Mouse (Mus musculus) G1E (cell line): ENCODE results near the gene Lrp11. TPM values are rescaled to one million over a fixed set of nuclear protein-coding genes. Genes with fewer than 3 reads are reported as not detected.

Experiments used
- ATAC-seq: 2 replicates; pipeline ENCODE4 v1.8.0; 2016; ENCODE audit warnings: mild to moderate bottlenecking; ENCODE audit not compliant: insufficient number of reproducible peaks, poor library complexity, low FRiP score, severe bottlenecking; ENCODE audit errors: extremely low read depth
- DNase-seq: peaks from one replicate; pipeline ENCODE4 v3.0.0; 2012; ENCODE audit warnings: low spot score
- H3K27me3 ChIP-seq: 2 replicates; pipeline ENCODE4 v1.6.1; 2012; ENCODE audit warnings: mild to moderate bottlenecking, low read length, inconsistent platforms; ENCODE audit not compliant: insufficient read depth
- H3K36me3 ChIP-seq: replicated peaks from 2 replicates; pipeline ENCODE3; 2012; ENCODE audit warnings: mild to moderate bottlenecking, inconsistent platforms
- H3K4me1 ChIP-seq: 2 replicates; pipeline ENCODE4 v1.6.1; 2012; ENCODE audit warnings: low read depth, low read length, inconsistent platforms, mixed read lengths; ENCODE audit not compliant: insufficient read depth
- H3K4me3 ChIP-seq: 2 replicates; pipeline ENCODE4 v1.5.1; 2012; ENCODE audit warnings: low read depth, mild to moderate bottlenecking, inconsistent platforms, low read length, moderate library complexity, mixed read lengths
- H3K9me3 ChIP-seq: replicated peaks from 2 replicates; pipeline ENCODE4 v1.6.1; 2012; ENCODE audit warnings: inconsistent platforms
- CTCF ChIP-seq: IDR thresholded peaks from 2 replicates; pipeline ENCODE4 v1.5.1; 2012; ENCODE audit warnings: low read depth, low read length, inconsistent platforms, mixed read lengths
- GATA1 ChIP-seq: IDR thresholded peaks from 2 replicates; pipeline ENCODE4 v1.6.1; 2012; ENCODE audit warnings: borderline replicate concordance, low read length, inconsistent platforms, mixed read lengths
- GATA2 ChIP-seq: IDR thresholded peaks from 2 replicates; pipeline ENCODE4 v1.6.1; 2012; ENCODE audit warnings: low read depth, low read length, inconsistent platforms, borderline replicate concordance
- POLR2AphosphoS5 ChIP-seq: IDR thresholded peaks from 2 replicates; pipeline ENCODE4 v1.6.1; 2012; ENCODE audit warnings: low read depth, low read length, inconsistent platforms; ENCODE audit not compliant: insufficient replicate concordance
- TAL1 ChIP-seq: conservative IDR thresholded peaks from 2 replicates; pipeline ENCODE4 v1.6.1; 2012; ENCODE audit warnings: low read depth, low read length, inconsistent platforms, mixed read lengths
- polyA plus RNA-seq: library from polyadenylated mRNA; stranded (reverse); fragments of >175 nt; gene quantifications from 2 replicates; pipeline ENCODE4 v1.2.3, GENCODE M21; 2012
- total RNA-seq, 2 experiments: library from RNA; stranded (forward) in 1 of 2; stranded (reverse) in 1 of 2; fragments of 200-1000 nt in 1 of 2; fragments of >200 nt in 1 of 2; fragmentation: Nextera tagmentation in 1 of 2; gene quantifications; 2 replicates each; pipeline ENCODE4 v1.2.3; 2014 to 2017

The Lrp11 gene
- total and polyA plus RNA-seq, 3 experiments: 0.21 to 0.22 TPM; not detected in 1

- TF ChIP-seq GATA2 (no peak), POLR2AphosphoS5 (no peak), TAL1 (no peak), GATA1 (no peak), CTCF (no peak)
- H3K27me3 ChIP-seq: no peaks in the 10 kb centered on the region
- peaks cover 42% of the 10 kb centered on the region for H3K4me1 ChIP-seq
- no peak for ATAC-seq
- DNase-seq: no peak
- H3K4me3 ChIP-seq: peak overlapping the region; percentile 98
- no peaks in the 10 kb centered on the region for H3K9me3 ChIP-seq
- peaks cover 9% of the 10 kb centered on the region for H3K36me3 ChIP-seq
Observed at GRCm38 (mm10) chr10:7664027-7664526, 74.5 kb downstream of the Lrp11 start.

- Histone ChIP-seq H3K4me3 (no peak overlapping the region), H3K27me3 (no peaks in the 10 kb centered on the region), H3K4me1 (peaks cover 42% of the 10 kb centered on the region), H3K9me3 (no peaks in the 10 kb centered on the region), H3K36me3 (peaks cover 11% of the 10 kb centered on the region)
- no peak for ATAC-seq
- DNase-seq: no peak
- no peak for TF ChIP-seq GATA2
- no peak for TF ChIP-seq GATA1
- TF ChIP-seq TAL1: no peak
- no peak for TF ChIP-seq CTCF
- TF ChIP-seq POLR2AphosphoS5: no peak
Observed at GRCm38 (mm10) chr10:7664889-7665288, 75.3 kb downstream of the Lrp11 start.

GRCm38 (mm10) chr10:7667342-7667802 lies 77.8 kb downstream of the Lrp11 start, which contains the start of gene Nup43:
Nup43 (plus strand) TSS chr10:7667503.
- ATAC-seq (peak; percentile 80), DNase-seq (peak; percentile 74)
- Histone ChIP-seq H3K9me3 (no peaks in the 10 kb centered on the region), H3K36me3 (peaks cover 32% of the 10 kb centered on the region), H3K4me1 (peaks cover 38% of the 10 kb centered on the region), H3K4me3 (peak within 1 kb of the TSS; percentile 80), H3K27me3 (no peaks in the 10 kb centered on the region)
- TF ChIP-seq POLR2AphosphoS5 (no peak), TAL1 (no peak), CTCF (no peak), GATA1 (no peak), GATA2 (no peak)

- H3K36me3 ChIP-seq: peaks cover 84% of the 10 kb centered on the region
- no peak overlapping the region for H3K4me3 ChIP-seq
- no peaks in the 10 kb centered on the region for H3K9me3 ChIP-seq
- no peaks in the 10 kb centered on the region for H3K27me3 ChIP-seq
- ATAC-seq (peak; percentile 83), DNase-seq (no peak)
- TF ChIP-seq CTCF (peak; percentile 31; the same call in 1 of the 2 replicates), TAL1 (no peak), GATA1 (no peak)
- H3K4me1 ChIP-seq: peaks cover 23% of the 10 kb centered on the region
Observed at GRCm38 (mm10) chr10:7673673-7674072, 84.1 kb downstream of the Lrp11 start.

Other genes starting within 250 kb of the Lrp11 start
- 3.8 and 7.1 TPM in 2 replicates for gene Ulbp1, start 116.2 kb upstream of the Lrp11 start, total RNA-seq (2014; fragmentation: Nextera tagmentation)
- gene Ulbp1, start 116.2 kb upstream of the Lrp11 start, total RNA-seq (2017): 3.0 and 4.9 TPM in 2 replicates
- 0.04 and 0.09 TPM in 2 replicates for gene Ulbp1, start 116.2 kb upstream of the Lrp11 start, polyA plus RNA-seq
- 47.8 and 53.4 TPM in 2 replicates for gene Nup43, start 77.7 kb downstream of the Lrp11 start, total RNA-seq (2014; fragmentation: Nextera tagmentation)
- gene Nup43, start 77.7 kb downstream of the Lrp11 start, total RNA-seq (2017): 37.9 and 40.5 TPM in 2 replicates
- gene Nup43, start 77.7 kb downstream of the Lrp11 start, polyA plus RNA-seq: 1.5 and 1.8 TPM in 2 replicates
- 79.0 and 80.5 TPM in 2 replicates for gene Pcmt1, start 91.3 kb downstream of the Lrp11 start, total RNA-seq (2014; fragmentation: Nextera tagmentation)
- 109 and 117 TPM in 2 replicates for gene Pcmt1, start 91.3 kb downstream of the Lrp11 start, total RNA-seq (2017)
- gene Pcmt1, start 91.3 kb downstream of the Lrp11 start, polyA plus RNA-seq: 43.0 and 55.8 TPM in 2 replicates
- 38.0 and 41.9 TPM in 2 replicates for gene Lats1, start 91.4 kb downstream of the Lrp11 start, total RNA-seq (2014; fragmentation: Nextera tagmentation)
- 12.8 and 16.2 TPM in 2 replicates for gene Lats1, start 91.4 kb downstream of the Lrp11 start, total RNA-seq (2017)
- 4.6 and 4.9 TPM in 2 replicates for gene Lats1, start 91.4 kb downstream of the Lrp11 start, polyA plus RNA-seq
- 33.7 and 45.1 TPM in 2 replicates for gene Katna1, start 136.2 kb downstream of the Lrp11 start, total RNA-seq (2014; fragmentation: Nextera tagmentation)
- gene Katna1, start 136.2 kb downstream of the Lrp11 start, total RNA-seq (2017): 55.6 and 57.0 TPM in 2 replicates
- 1.6 and 2.7 TPM in 2 replicates for gene Katna1, start 136.2 kb downstream of the Lrp11 start, polyA plus RNA-seq
- gene Ginm1, start 203.0 kb downstream of the Lrp11 start, total RNA-seq (2014; fragmentation: Nextera tagmentation): 26.6 and 31.5 TPM in 2 replicates
- gene Ginm1, start 203.0 kb downstream of the Lrp11 start, total RNA-seq (2017): 30.1 and 30.5 TPM in 2 replicates
- gene Ginm1, start 203.0 kb downstream of the Lrp11 start, polyA plus RNA-seq: 6.6 and 7.8 TPM in 2 replicates
- 62.1 and 73.9 TPM in 2 replicates for gene Ppil4, start 203.1 kb downstream of the Lrp11 start, total RNA-seq (2014; fragmentation: Nextera tagmentation)
- 78.9 and 97.7 TPM in 2 replicates for gene Ppil4, start 203.1 kb downstream of the Lrp11 start, total RNA-seq (2017)
- 2.7 and 7.3 TPM in 2 replicates for gene Ppil4, start 203.1 kb downstream of the Lrp11 start, polyA plus RNA-seq
- gene Zc3h12d, start 242.7 kb downstream of the Lrp11 start, total RNA-seq (2014; fragmentation: Nextera tagmentation): not detected in 2 replicates
- gene Zc3h12d, start 242.7 kb downstream of the Lrp11 start, total RNA-seq (2017): under 0.01 and 0.06 TPM in 2 replicates
- not detected in 2 replicates for gene Zc3h12d, start 242.7 kb downstream of the Lrp11 start, polyA plus RNA-seq